Comparison of ENCODE assay signal across 7 mouse cellular contexts in genomic region chr5:107288427-107289233, GRCm38 (mm10). TPM values are rescaled to one million over a fixed set of nuclear protein-coding genes. Genes with fewer than 3 reads are reported as not detected.
A peak's percentile ranks its signal among the peaks of the same experiment; 100 is the strongest.
DNase-seq lines count a peak whose midpoint lies in the region; ATAC-seq and TF ChIP-seq lines count a peak whose summit lies in the region.

No protein-coding gene starts in this region.

- H3K4me3 ChIP-seq in kidney, postnatal 0 days (replicated peaks; ENCODE audit: low read depth, low read length), result peak overlapping the region; percentile 69

- peak overlapping the region; percentile 77 for H3K27ac ChIP-seq in kidney, postnatal 0 days

- H3K4me2 ChIP-seq in kidney, postnatal 0 days (ENCODE audit: low read length), result peak overlapping the region; percentile 59

- WGBS in kidney, postnatal 0 days, result 2% methylated on average over 62 of the region's 62 CpGs

- H3K36me3 ChIP-seq in kidney, postnatal 0 days (ENCODE audit: insufficient read depth, low read length), result no peaks in the 10 kb centered on the region

- H3K9ac ChIP-seq in kidney, postnatal 0 days (ENCODE audit: low read depth, low read length), result peak overlapping the region; percentile 52

- peak; percentile 33 to 44 for DNase-seq in B cell, adult 2 months
- DNase-seq in c-Kit-positive CD71-positive TER-119-positive erythroid progenitor cells, embryonic 14.5 days (ENCODE audit: low spot score), result peak; percentile 57
- peak; percentile 62 for DNase-seq in gastrocnemius, postnatal 14 days
- DNase-seq in kidney, postnatal 0 days (ENCODE audit: low spot score), result peak; percentile 49
- DNase-seq in right cerebral cortex, adult 2 months (ENCODE audit: low spot score in 2 of 2), result peak; percentile 21 to 41

- TF ChIP-seq CTCF in kidney, postnatal 0 days (IDR thresholded peaks at IDR 0.05; ENCODE audit: low read depth), result no peak

- no peaks in the 10 kb centered on the region for H3K9me3 ChIP-seq in kidney, postnatal 0 days (replicated peaks; ENCODE audit: low read length)

- no peaks in the 10 kb centered on the region for H3K27me3 ChIP-seq in kidney, postnatal 0 days (ENCODE audit: insufficient read depth, low read length)

- no peaks in the 10 kb centered on the region for H3K4me1 ChIP-seq in kidney, postnatal 0 days (replicated peaks; ENCODE audit: insufficient read depth, low read length)

- intact Hi-C loops in gastrocnemius, postnatal 14 days (cut with DNase I; ENCODE audit: low total_unique reads), result loop anchor here (5.0 kb wide), 1 partner anchor 296 kb away; no protein-coding TSS in a partner anchor

- peak; percentile 38 for ATAC-seq in CD4-positive, CD25-positive, alpha-beta regulatory T cell, adult 4 months
- ATAC-seq in kidney, postnatal 0 days (replicated peaks; ENCODE audit: low FRiP score, low read depth), result peak; percentile 61; the same call in 1 of the 2 replicates
- peak; percentile 64 for ATAC-seq in megakaryocyte progenitor cell, adult 5-6 weeks (replicated peaks; ENCODE audit: poor library complexity)

RNA-seq across cellular contexts. Expression of gene Tgfbr3, which starts 0.8 kb away (rescaled TPM):
- polyA plus RNA-seq in CD4-positive, CD25-positive, alpha-beta regulatory T cell, adult 4 months (2017; shearing (Covaris generic)), result 1 to 10 TPM; 4.4 to 7.8 TPM
- total RNA-seq in gastrocnemius, postnatal 14 days (2021), result 10 to 100 TPM; 31.6 to 32.7 TPM
- polyA plus RNA-seq in kidney, postnatal 0 days (2015; fragmentation: Nextera tagmentation; extraction: Ambion mirVana), result 10.5 and 10.8 TPM in 2 replicates
- total RNA-seq in megakaryocyte progenitor cell, adult 5-6 weeks (2015), result 2.4 and 5.6 TPM in 2 replicates
- 1.7 and 2.8 TPM in 2 replicates for total RNA-seq in megakaryocyte progenitor cell, adult 5-6 weeks (2017)

RNA-seq across cellular contexts. Expression of gene Brdt, which starts 42.3 kb away (rescaled TPM):
- 1 to 10 TPM in 1 of 2 experiments, under 1 TPM in 1; 0.91 to 1.3 TPM for polyA plus RNA-seq in CD4-positive, CD25-positive, alpha-beta regulatory T cell, adult 4 months (2017; shearing (Covaris generic))
- total RNA-seq in gastrocnemius, postnatal 14 days (2021), result 1 to 10 TPM; 2.4 TPM
- polyA plus RNA-seq in kidney, postnatal 0 days (2015; fragmentation: Nextera tagmentation; extraction: Ambion mirVana), result 1.4 and 1.6 TPM in 2 replicates
- 0.05 and 0.68 TPM in 2 replicates for total RNA-seq in megakaryocyte progenitor cell, adult 5-6 weeks (2015)
- total RNA-seq in megakaryocyte progenitor cell, adult 5-6 weeks (2017), result 0.30 and 0.58 TPM in 2 replicates

Comparison
In these comparisons a context has a peak if more than half of its experiments do, and no peak if none do; other contexts are left out.
1. Peak in every context shown above with its lines: DNase-seq, ATAC-seq, H3K4me3 ChIP-seq and H3K27ac ChIP-seq.
2. RNA of gene Tgfbr3, which starts 0.8 kb away (total RNA-seq): 31.6 to 32.7 TPM in gastrocnemius, postnatal 14 days; 1.7 to 5.6 TPM in megakaryocyte progenitor cell, adult 5-6 weeks; every median in the first group is over 4 times any median in the second.